In the genomic region with DNA sequence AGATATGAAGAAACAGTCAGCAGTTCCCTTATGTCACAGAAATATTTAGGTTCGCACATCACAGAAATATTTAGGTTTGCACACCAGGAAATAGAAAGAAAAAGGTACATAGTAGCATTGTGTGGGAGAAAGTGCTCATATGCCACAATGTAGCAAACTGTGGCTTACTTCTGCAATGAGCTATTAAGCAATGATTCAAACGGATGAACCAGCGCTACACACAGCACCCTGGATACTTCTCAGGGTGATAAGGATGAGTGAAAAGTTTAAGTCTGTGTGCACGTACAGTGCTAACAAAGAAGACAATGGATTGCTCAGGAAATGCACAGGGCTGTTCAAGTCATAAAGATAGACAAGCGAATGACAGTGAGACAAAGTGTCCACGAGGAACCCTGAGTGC, we compare ENCODE assay signal across 14 mouse cellular contexts.
"Had no signal": no experiment of that assay in that cellular context is flagged by ENCODE, and none has a peak within 500 bp of the region (broad histone marks: within the 10 kb centered on the region; RNA-seq: fewer than 3 reads in every experiment).

No protein-coding gene starts in this region.

- H3K4me2 ChIP-seq: kidney, embryonic 15.5 days; liver, embryonic 12.5 days; lung, embryonic 15.5 days; midbrain, embryonic 12.5 days; neural tube, embryonic 13.5 days had no signal

- DNase-seq: lung, postnatal 14 days; right cerebral cortex, adult 18-20 months; right cerebral cortex, postnatal 25 days; thymus, adult 18-20 months; thymus, postnatal 14 days had no signal

- H3K4me3 ChIP-seq: kidney, embryonic 15.5 days; left cerebral cortex, adult 2 months; limb, embryonic 10.5 days; liver, embryonic 12.5 days; lung, embryonic 15.5 days; midbrain, embryonic 12.5 days; neural tube, embryonic 13.5 days had no signal

- H3K36me3 ChIP-seq: kidney, embryonic 15.5 days; limb, embryonic 10.5 days; liver, embryonic 12.5 days; lung, embryonic 15.5 days; midbrain, embryonic 12.5 days; neural tube, embryonic 13.5 days had no signal

- H3K4me1 ChIP-seq: liver, embryonic 12.5 days; lung, embryonic 15.5 days; midbrain, embryonic 12.5 days; neural tube, embryonic 13.5 days had no signal

- H3K9me3 ChIP-seq: kidney, embryonic 15.5 days; limb, embryonic 10.5 days; liver, embryonic 12.5 days; lung, embryonic 15.5 days; midbrain, embryonic 12.5 days; neural tube, embryonic 13.5 days had no signal

- H3K27ac ChIP-seq: kidney, embryonic 15.5 days; left cerebral cortex, adult 2 months; limb, embryonic 10.5 days; liver, embryonic 12.5 days; lung, embryonic 15.5 days; midbrain, embryonic 12.5 days; neural tube, embryonic 13.5 days had no signal

- H3K9ac ChIP-seq: kidney, embryonic 15.5 days; liver, embryonic 12.5 days; lung, embryonic 15.5 days; midbrain, embryonic 12.5 days; neural tube, embryonic 13.5 days had no signal

- ATAC-seq: intestine, embryonic 16.5 days; liver, embryonic 12.5 days; midbrain, embryonic 16.5 days had no signal

- H3K27me3 ChIP-seq: kidney, embryonic 15.5 days; lung, embryonic 15.5 days; midbrain, embryonic 12.5 days; neural tube, embryonic 13.5 days had no signal
